Mouse (Mus musculus) kidney, embryonic 16.5 days (tissue): ENCODE results near the gene Tmem163. TPM values are rescaled to one million over a fixed set of nuclear protein-coding genes. Genes with fewer than 3 reads are reported as not detected.
A peak's percentile ranks its signal among the peaks of the same experiment; 100 is the strongest.

ENCODE experiments used
- ATAC-seq: fragments of 200-750 bp; cut with Nextera tagmentation; 2 replicates; pipeline ENCODE4 v1.8.0; 2017; ENCODE audit warnings: moderate TSS enrichment; ENCODE audit not compliant: low FRiP score, low TSS enrichment
- H3K27ac ChIP-seq: fragments of 300-500 bp; sonication (generic); 2 replicates; pipeline ENCODE4 v1.5.1; 2014; ENCODE audit warnings: low read length
- H3K27me3 ChIP-seq: fragments of 300-500 bp; sonication (generic); 2 replicates; pipeline ENCODE4 v1.6.1; 2014; ENCODE audit warnings: low read length, control low read depth, mixed read lengths; ENCODE audit not compliant: insufficient read depth
- H3K36me3 ChIP-seq: fragments of 300-500 bp; sonication (generic); 2 replicates; pipeline ENCODE4 v1.6.1; 2014; ENCODE audit warnings: low read length, control low read depth, mixed read lengths; ENCODE audit not compliant: insufficient read depth
- H3K4me1 ChIP-seq: fragments of 300-500 bp; sonication (generic); 2 replicates; pipeline ENCODE4 v1.6.1; 2014; ENCODE audit warnings: low read length, control low read depth, mixed read lengths; ENCODE audit not compliant: insufficient read depth
- H3K4me2 ChIP-seq: fragments of 300-500 bp; sonication (generic); replicated peaks from 2 replicates; pipeline ENCODE4 v1.6.1; 2014; ENCODE audit warnings: low read depth, low read length
- H3K4me3 ChIP-seq: fragments of 300-500 bp; sonication (generic); 2 replicates; pipeline ENCODE4 v1.5.1; 2014; ENCODE audit warnings: mild to moderate bottlenecking, low read length
- H3K9ac ChIP-seq: fragments of 300-500 bp; sonication (generic); replicated peaks from 2 replicates; pipeline ENCODE4 v1.6.1; 2014; ENCODE audit warnings: low read length
- H3K9me3 ChIP-seq: fragments of 300-500 bp; sonication (generic); 2 replicates; pipeline ENCODE4 v1.6.1; 2016; ENCODE audit warnings: low read length, control low read depth
- WGBS: fragments of 180-500 bp; shearing (Covaris S2); extraction: QIAGEN DNeasy Blood & Tissue Kit; methylation state at CpG from one replicate; pipeline ENCODE4 v1.1.7; 2014; 5-methylcytosine and 5-hydroxymethylcytosine counted together
- polyA plus RNA-seq: library from polyadenylated mRNA; unstranded; fragments of >200 nt; fragmentation: Nextera tagmentation; extraction: Ambion mirVana; gene quantifications from 2 replicates; pipeline ENCODE4 v1.2.1, GENCODE M21; 2015

The Tmem163 gene
- polyA plus RNA-seq, 1 experiment from 2014 or later: 0.99 TPM

- Histone ChIP-seq H3K4me1 (no peaks in the 10 kb centered on the region), H3K36me3 (no peaks in the 10 kb centered on the region), H3K4me2 (no peak overlapping the region), H3K9me3 (no peaks in the 10 kb centered on the region), H3K4me3 (no peak overlapping the region), H3K9ac (no peak overlapping the region), H3K27me3 (no peaks in the 10 kb centered on the region), H3K27ac (no peak overlapping the region)
- no peak for ATAC-seq
- WGBS: 80% methylated on average over 2 of the region's 2 CpGs
These were observed 69.5 kb downstream of the Tmem163 start for GRCm38 (mm10) chr1:127609814-127610213.

- WGBS: 86% methylated on average over 3 of the region's 3 CpGs
- no peaks in the 10 kb centered on the region for H3K9me3 ChIP-seq
- H3K4me1 ChIP-seq: no peaks in the 10 kb centered on the region
- no peak for ATAC-seq
- H3K9ac ChIP-seq: no peak overlapping the region
- no peak overlapping the region for H3K4me2 ChIP-seq
- no peak overlapping the region for H3K4me3 ChIP-seq
- H3K36me3 ChIP-seq: no peaks in the 10 kb centered on the region
- no peaks in the 10 kb centered on the region for H3K27me3 ChIP-seq
- H3K27ac ChIP-seq: no peak overlapping the region
These were observed 71.0 kb downstream of the Tmem163 start for GRCm38 (mm10) chr1:127608326-127608725.

- WGBS: 77% methylated on average over 9 of the region's 9 CpGs
- no peaks in the 10 kb centered on the region for H3K4me1 ChIP-seq
- no peaks in the 10 kb centered on the region for H3K36me3 ChIP-seq
- H3K27me3 ChIP-seq: no peaks in the 10 kb centered on the region
- H3K27ac ChIP-seq: no peak overlapping the region
- no peak overlapping the region for H3K9ac ChIP-seq
- H3K4me2 ChIP-seq: no peak overlapping the region
- no peak for ATAC-seq
- H3K9me3 ChIP-seq: no peaks in the 10 kb centered on the region
- H3K4me3 ChIP-seq: no peak overlapping the region
These were observed 75.4 kb downstream of the Tmem163 start for GRCm38 (mm10) chr1:127603697-127604631.

- Histone ChIP-seq H3K27ac (no peak overlapping the region), H3K27me3 (no peaks in the 10 kb centered on the region), H3K9me3 (no peaks in the 10 kb centered on the region), H3K4me1 (0 out of 2 replicates have a peak, but pooled peaks cover 4% of the 10 kb centered on the region), H3K36me3 (no peaks in the 10 kb centered on the region), H3K4me3 (no peak overlapping the region), H3K4me2 (no peak overlapping the region), H3K9ac (no peak overlapping the region)
- ATAC-seq: no peak
- 91% methylated on average over 4 of the region's 4 CpGs for WGBS
These were observed 83.2 kb downstream of the Tmem163 start for GRCm38 (mm10) chr1:127596143-127596542.

- Histone ChIP-seq H3K9ac (no peak overlapping the region), H3K4me3 (no peak overlapping the region), H3K9me3 (no peaks in the 10 kb centered on the region), H3K4me1 (0 out of 2 replicates have a peak, but pooled peaks cover 4% of the 10 kb centered on the region), H3K36me3 (no peaks in the 10 kb centered on the region), H3K27me3 (no peaks in the 10 kb centered on the region), H3K4me2 (no peak overlapping the region), H3K27ac (no peak overlapping the region)
- 12% methylated on average over 1 of the region's 1 CpGs for WGBS
- ATAC-seq: no peak
These were observed 83.6 kb downstream of the Tmem163 start for GRCm38 (mm10) chr1:127595735-127596134.

- H3K4me3 ChIP-seq: no peak overlapping the region
- no peak overlapping the region for H3K9ac ChIP-seq
- WGBS: 74% methylated on average over 3 of the region's 3 CpGs
- no peaks in the 10 kb centered on the region for H3K36me3 ChIP-seq
- H3K27me3 ChIP-seq: peaks cover 7% of the 10 kb centered on the region; the same call in 1 of the 2 replicates
- no peak overlapping the region for H3K27ac ChIP-seq
- no peaks in the 10 kb centered on the region for H3K9me3 ChIP-seq
- ATAC-seq: no peak
- no peak overlapping the region for H3K4me2 ChIP-seq
- no peaks in the 10 kb centered on the region for H3K4me1 ChIP-seq
These were observed 89.8 kb downstream of the Tmem163 start for GRCm38 (mm10) chr1:127589542-127589941.

GRCm38 (mm10) chr1:127587071-127587470 is 92.3 kb downstream of the Tmem163 start:
- Histone ChIP-seq H3K9me3 (no peaks in the 10 kb centered on the region), H3K4me1 (no peaks in the 10 kb centered on the region), H3K27me3 (peaks cover 27% of the 10 kb centered on the region), H3K27ac (no peak overlapping the region), H3K36me3 (no peaks in the 10 kb centered on the region), H3K9ac (no peak overlapping the region), H3K4me2 (no peak overlapping the region), H3K4me3 (no peak overlapping the region)
- no peak for ATAC-seq
- WGBS: 90% methylated on average over 5 of the region's 5 CpGs

- WGBS: 88% methylated on average over 1 of the region's 1 CpGs
- no peak overlapping the region for H3K9ac ChIP-seq
- no peak overlapping the region for H3K4me2 ChIP-seq
- peaks cover 33% of the 10 kb centered on the region for H3K27me3 ChIP-seq
- H3K4me3 ChIP-seq: no peak overlapping the region
- no peaks in the 10 kb centered on the region for H3K4me1 ChIP-seq
- ATAC-seq: no peak
- no peak overlapping the region for H3K27ac ChIP-seq
- H3K36me3 ChIP-seq: no peaks in the 10 kb centered on the region
- no peaks in the 10 kb centered on the region for H3K9me3 ChIP-seq
These were observed 93.2 kb downstream of the Tmem163 start for GRCm38 (mm10) chr1:127586156-127586555.

- WGBS: 29% methylated on average over 5 of the region's 5 CpGs
- ATAC-seq: peak; percentile 60; the same call in 1 of the 2 replicates
- Histone ChIP-seq H3K9me3 (no peaks in the 10 kb centered on the region), H3K36me3 (no peaks in the 10 kb centered on the region), H3K27ac (no peak overlapping the region), H3K27me3 (peaks cover 52% of the 10 kb centered on the region), H3K4me3 (no peak overlapping the region), H3K4me2 (no peak overlapping the region), H3K4me1 (0 out of 2 replicates have a peak, but pooled peaks cover 11% of the 10 kb centered on the region), H3K9ac (no peak overlapping the region)
These were observed 101.4 kb downstream of the Tmem163 start for GRCm38 (mm10) chr1:127577981-127578380.

GRCm38 (mm10) chr1:127577083-127577482 is 102.3 kb downstream of the Tmem163 start:
- Histone ChIP-seq H3K9ac (no peak overlapping the region), H3K27me3 (peaks cover 47% of the 10 kb centered on the region), H3K4me3 (peak overlapping the region; percentile 14), H3K27ac (no peak overlapping the region), H3K4me1 (0 out of 2 replicates have a peak, but pooled peaks cover 11% of the 10 kb centered on the region), H3K36me3 (no peaks in the 10 kb centered on the region), H3K9me3 (no peaks in the 10 kb centered on the region), H3K4me2 (peak overlapping the region; percentile 41)
- peak; percentile 87 for ATAC-seq
- WGBS: 32% methylated on average over 7 of the region's 7 CpGs
